2 mouse cellular contexts compared by ENCODE assay signal in genomic region chr7:109533129-109533528, GRCm38 (mm10).
TF ChIP-seq lines count a peak whose summit lies in the region.

No protein-coding gene starts in this region.

TF ChIP-seq in CH12.LX, 34 proteins besides CTCF, POLR2A, EP300 and RAD21:
- TF ChIP-seq GABPA (IDR thresholded peaks at IDR 0.05; ENCODE audit: insufficient replicate concordance, low read depth, low read length): no peak
- TF ChIP-seq CHD1 (IDR thresholded peaks at IDR 0.05; ENCODE audit: low read depth, low read length): no peak
- no peak for TF ChIP-seq JUN (IDR thresholded peaks at IDR 0.05; ENCODE audit: insufficient read depth, low read depth, low read length)

TF ChIP-seq in MEL, 35 proteins besides CTCF, POLR2A, EP300 and RAD21:
- TF ChIP-seq GATA1 (IDR thresholded peaks at IDR 0.05; ENCODE audit: low read depth, low read length) (no peak), BHLHE40 (IDR thresholded peaks at IDR 0.05; ENCODE audit: borderline replicate concordance, low read depth, low read length) (no peak), ETS1 (IDR thresholded peaks at IDR 0.05; ENCODE audit: low read depth, low read length) (no peak), SMC3 (IDR thresholded peaks at IDR 0.05; ENCODE audit: low read depth, low read length) (0 out of 2 replicates have a peak, but pooled peaks have one; percentile 16), CHD2 (IDR thresholded peaks at IDR 0.05; ENCODE audit: low read length) (no peak)
